Mouse (Mus musculus): ENCODE data around the gene Pcolce.
A peak's percentile ranks its signal among the peaks of the same experiment; 100 is the strongest.

The Pcolce gene

GRCm38 (mm10) chr5:137590507-137590906 lies 23.1 kb downstream of the Pcolce start:
- no peak for DNase-seq

- peak; percentile 69 for DNase-seq
Observed at GRCm38 (mm10) chr5:137584976-137585375, 28.6 kb downstream of the Pcolce start.

GRCm38 (mm10) chr5:137583670-137584169 lies 29.9 kb downstream of the Pcolce start:
- DNase-seq = peak; percentile 48

GRCm38 (mm10) chr5:137582702-137583101 lies 30.9 kb downstream of the Pcolce start:
- no peak for DNase-seq

GRCm38 (mm10) chr5:137580246-137580645 lies 33.3 kb downstream of the Pcolce start:
- DNase-seq = no peak

GRCm38 (mm10) chr5:137574470-137574901 lies 39.1 kb downstream of the Pcolce start:
- DNase-seq = peak; percentile 57

- DNase-seq = no peak
Observed at GRCm38 (mm10) chr5:137570691-137571586, 42.6 kb downstream of the Pcolce start.

- DNase-seq = no peak
Observed at GRCm38 (mm10) chr5:137570181-137570580, 43.4 kb downstream of the Pcolce start.

GRCm38 (mm10) chr5:137569665-137570064 lies 43.9 kb downstream of the Pcolce start, which contains the start of gene Tfr2:
Gene Tfr2 (plus strand): TSS chr5:137569840.
- no peak for DNase-seq

- DNase-seq = no peak
Observed at GRCm38 (mm10) chr5:137569031-137569430, 44.6 kb downstream of the Pcolce start.

- no peak for DNase-seq
Observed at GRCm38 (mm10) chr5:137568223-137568798, 45.3 kb downstream of the Pcolce start.

- DNase-seq = no peak
Observed at GRCm38 (mm10) chr5:137566416-137566815, 47.2 kb downstream of the Pcolce start.

- DNase-seq = no peak
Observed at GRCm38 (mm10) chr5:137565744-137566143, 47.8 kb downstream of the Pcolce start.

GRCm38 (mm10) chr5:137562965-137563364 lies 50.6 kb downstream of the Pcolce start:
- DNase-seq = peak; percentile 52

- peak; percentile 46 for DNase-seq
Observed at GRCm38 (mm10) chr5:137561556-137561955, 52.0 kb downstream of the Pcolce start.
